ENCODE assay signal across 9 mouse cellular contexts in genomic region chr11:7161502-7162174, GRCm38 (mm10). TPM values are rescaled to one million over a fixed set of nuclear protein-coding genes. Genes with fewer than 3 reads are reported as not detected.
DNase-seq lines count a peak whose midpoint lies in the region; ATAC-seq and TF ChIP-seq lines count a peak whose summit lies in the region.
"Had no signal": no experiment of that assay in that cellular context is flagged by ENCODE, and none has a peak within 500 bp of the region (broad histone marks: within the 10 kb centered on the region; RNA-seq: fewer than 3 reads in every experiment).

No protein-coding gene starts in this region.

- no peaks in the 10 kb centered on the region for H3K79me2 ChIP-seq in MEL (ENCODE audit: control insufficient read depth, insufficient read depth, low read length, poor library complexity)

- no peak for TF ChIP-seq POLR2A in MEL (IDR thresholded peaks at IDR 0.05; ENCODE audit: control insufficient read depth in 1 of 2, insufficient read depth in 1 of 2, low read depth in 1 of 2, low read length in 2 of 2, poor library complexity in 1 of 2)

- TF ChIP-seq RAD21 in MEL (IDR thresholded peaks at IDR 0.05; ENCODE audit: low read depth, low read length): no peak; the same call in 1 of the 2 replicates

- no peak overlapping the region for H3K27ac ChIP-seq in MEL (ENCODE audit: control insufficient read depth, low read depth, low read length)
- no peak overlapping the region for H3K27ac ChIP-seq in embryonic facial prominence, embryonic 13.5 days
- peak overlapping the region; percentile 71; the same call in 1 of the 2 replicates for H3K27ac ChIP-seq in kidney, embryonic 16.5 days (ENCODE audit: low read length)
- H3K27ac ChIP-seq in midbrain, embryonic 12.5 days (replicated peaks): no peak overlapping the region

- H3K36me3 ChIP-seq in MEL (ENCODE audit: control insufficient read depth in 1 of 2, insufficient read depth in 2 of 2, low read length in 2 of 2): no peaks in the 10 kb centered on the region
- H3K36me3 ChIP-seq in embryonic facial prominence, embryonic 13.5 days: no peaks in the 10 kb centered on the region
- no peaks in the 10 kb centered on the region for H3K36me3 ChIP-seq in kidney, embryonic 16.5 days (ENCODE audit: insufficient read depth, low read length)
- no peaks in the 10 kb centered on the region for H3K36me3 ChIP-seq in midbrain, embryonic 12.5 days

- H3K4me2 ChIP-seq in embryonic facial prominence, embryonic 13.5 days: no peak overlapping the region
- H3K4me2 ChIP-seq in kidney, embryonic 16.5 days (replicated peaks; ENCODE audit: low read depth, low read length): no peak overlapping the region
- no peak overlapping the region for H3K4me2 ChIP-seq in midbrain, embryonic 12.5 days (replicated peaks)

- 0 out of 2 replicates have a peak, but pooled peaks have one; percentile 26 for ATAC-seq in embryonic facial prominence, embryonic 13.5 days (ENCODE audit: insufficient number of reproducible peaks, insufficient read depth, low FRiP score, low TSS enrichment, low read depth)
- peak; percentile 31; the same call in 1 of the 2 replicates for ATAC-seq in kidney, embryonic 16.5 days (ENCODE audit: low FRiP score, low TSS enrichment)
- ATAC-seq in midbrain, embryonic 12.5 days (ENCODE audit: low FRiP score, low read depth): peak; percentile 50; the same call in 1 of the 2 replicates

- H3K9ac ChIP-seq in MEL (ENCODE audit: control insufficient read depth, low read depth, low read length, poor library complexity, severe bottlenecking): no peak overlapping the region
- no peak overlapping the region for H3K9ac ChIP-seq in embryonic facial prominence, embryonic 13.5 days
- no peak overlapping the region for H3K9ac ChIP-seq in kidney, embryonic 16.5 days (replicated peaks; ENCODE audit: low read length)
- no peak overlapping the region for H3K9ac ChIP-seq in midbrain, embryonic 12.5 days (replicated peaks)

- DNase-seq in heart, postnatal 4 days: peak; percentile 30
- no peak for DNase-seq in heart, postnatal 36 days
- peak; percentile 9 for DNase-seq in MEL (ENCODE audit: low read depth, low spot score)
- DNase-seq in thymus, postnatal 25 days: peak; percentile 54
- no peak for DNase-seq in right cerebral cortex, postnatal 36 days (ENCODE audit: low spot score in 2 of 2)

- no peak for TF ChIP-seq EP300 in MEL (IDR thresholded peaks at IDR 0.05; ENCODE audit: low read depth in 1 of 2, low read length in 2 of 2)

- intact Hi-C loops in heart, postnatal 36 days (cut with DNase I): loop anchor here (5.0 kb wide), 1 partner anchor 504 kb away; the partner anchor contains the start of gene Ramp3

- no peak overlapping the region for H3K4me3 ChIP-seq in MEL (ENCODE audit: control insufficient read depth in 1 of 2, insufficient read depth in 1 of 2, low read depth in 2 of 2, low read length in 2 of 2)
- H3K4me3 ChIP-seq in embryonic facial prominence, embryonic 13.5 days: no peak overlapping the region
- no peak overlapping the region for H3K4me3 ChIP-seq in kidney, embryonic 16.5 days (ENCODE audit: low read length)
- H3K4me3 ChIP-seq in midbrain, embryonic 12.5 days: no peak overlapping the region

- no peaks in the 10 kb centered on the region for H3K9me3 ChIP-seq in MEL (replicated peaks; ENCODE audit: insufficient read depth, low read length)
- no peaks in the 10 kb centered on the region for H3K9me3 ChIP-seq in embryonic facial prominence, embryonic 13.5 days
- no peaks in the 10 kb centered on the region for H3K9me3 ChIP-seq in kidney, embryonic 16.5 days (ENCODE audit: low read length)
- H3K9me3 ChIP-seq in midbrain, embryonic 12.5 days: no peaks in the 10 kb centered on the region

- peak; percentile 29 to 38 (median 30); a peak in 4 of 6 replicates for TF ChIP-seq CTCF in MEL (IDR thresholded peaks at IDR 0.05 in 2 of 3, conservative IDR thresholded peaks at IDR 0.05 in 1 of 3; ENCODE audit: control insufficient read depth in 1 of 3, insufficient read depth in 1 of 3, low read depth in 2 of 3, low read length in 3 of 3, poor library complexity in 1 of 3, severe bottlenecking in 1 of 3)

- WGBS in embryonic facial prominence, embryonic 13.5 days: 74% methylated on average over 8 of the region's 8 CpGs
- 78% methylated on average over 8 of the region's 8 CpGs for WGBS in kidney, embryonic 16.5 days
- 78% methylated on average over 8 of the region's 8 CpGs for WGBS in midbrain, embryonic 12.5 days

- no peaks in the 10 kb centered on the region for H3K4me1 ChIP-seq in MEL (ENCODE audit: control insufficient read depth in 1 of 2, insufficient read depth in 2 of 2, low read length in 2 of 2)
- H3K4me1 ChIP-seq in embryonic facial prominence, embryonic 13.5 days: peaks cover 5% of the 10 kb centered on the region; the same call in 1 of the 2 replicates
- peaks cover 14% of the 10 kb centered on the region for H3K4me1 ChIP-seq in kidney, embryonic 16.5 days (ENCODE audit: insufficient read depth, low read length)
- H3K4me1 ChIP-seq in midbrain, embryonic 12.5 days: peaks cover 13% of the 10 kb centered on the region; the same call in 1 of the 2 replicates

- H3K27me3 ChIP-seq in MEL (ENCODE audit: control insufficient read depth in 1 of 2, insufficient read depth in 2 of 2, low read length in 2 of 2): no peaks in the 10 kb centered on the region
- H3K27me3 ChIP-seq in embryonic facial prominence, embryonic 13.5 days: no peaks in the 10 kb centered on the region
- H3K27me3 ChIP-seq in kidney, embryonic 16.5 days (ENCODE audit: insufficient read depth, low read length): no peaks in the 10 kb centered on the region
- H3K27me3 ChIP-seq in midbrain, embryonic 12.5 days: no peaks in the 10 kb centered on the region

TF ChIP-seq in MEL, 35 proteins besides CTCF, POLR2A, EP300 and RAD21:
- 0 out of 2 replicates have a peak, but pooled peaks have one; percentile 3 for TF ChIP-seq SMC3 (IDR thresholded peaks at IDR 0.05; ENCODE audit: low read depth, low read length)
- no peak for TF ChIP-seq BHLHE40 (IDR thresholded peaks at IDR 0.05; ENCODE audit: borderline replicate concordance, low read depth, low read length)
- TF ChIP-seq UBTF (IDR thresholded peaks at IDR 0.05; ENCODE audit: borderline replicate concordance, insufficient read depth, low read depth, low read length): no peak
- TF ChIP-seq ZC3H11A (IDR thresholded peaks at IDR 0.05; ENCODE audit: low read depth, low read length): no peak

RNA-seq across cellular contexts. Expression of gene Gm11985, which starts 26.7 kb away (rescaled TPM):
- not detected for total RNA-seq in heart, postnatal 4 days (2021)
- total RNA-seq in heart, postnatal 36 days (2021): not detected
- total RNA-seq in MEL (2012; rRNA removed): not detected in 2 replicates
- not detected for polyA plus RNA-seq in MEL (2012; ENCODE audit: insufficient read depth in 1 of 2, insufficient read length in 2 of 2, low read depth in 1 of 2, low replicate concordance in 2 of 2, missing spikeins in 1 of 2)
- polyA plus RNA-seq in embryonic facial prominence, embryonic 13.5 days (2015; fragmentation: Nextera tagmentation; extraction: Ambion mirVana): not detected in 2 replicates
- 0.16 TPM in 1 of 2 replicates, not detected in the other for polyA plus RNA-seq in kidney, embryonic 16.5 days (2015; fragmentation: Nextera tagmentation; extraction: Ambion mirVana)
- polyA plus RNA-seq in midbrain, embryonic 12.5 days (2016; fragmentation: Nextera tagmentation; extraction: Ambion mirVana): not detected in 2 replicates
- polyA plus RNA-seq: liver, embryonic 16.5 days had no signal

RNA-seq across cellular contexts. Expression of gene Igfbp1, which starts 35.9 kb away (rescaled TPM):
- total RNA-seq in heart, postnatal 4 days (2021): not detected
- total RNA-seq in heart, postnatal 36 days (2021): not detected
- not detected in 2 replicates for total RNA-seq in MEL (2012; rRNA removed)
- polyA plus RNA-seq in MEL (2012; ENCODE audit: insufficient read depth in 1 of 2, insufficient read length in 2 of 2, low read depth in 1 of 2, low replicate concordance in 2 of 2, missing spikeins in 1 of 2): not detected
- polyA plus RNA-seq in embryonic facial prominence, embryonic 13.5 days (2015; fragmentation: Nextera tagmentation; extraction: Ambion mirVana): 0.31 and 2.2 TPM in 2 replicates
- polyA plus RNA-seq in kidney, embryonic 16.5 days (2015; fragmentation: Nextera tagmentation; extraction: Ambion mirVana): 7.1 and 9.3 TPM in 2 replicates
- polyA plus RNA-seq in midbrain, embryonic 12.5 days (2016; fragmentation: Nextera tagmentation; extraction: Ambion mirVana): 0.15 and 0.25 TPM in 2 replicates

RNA-seq across cellular contexts. Expression of gene Igfbp3, which starts 52.1 kb away (rescaled TPM):
- 10 to 100 TPM; 19.2 to 23.6 TPM for total RNA-seq in heart, postnatal 4 days (2021)
- total RNA-seq in heart, postnatal 36 days (2021): 10 to 100 TPM; 28.9 to 31.0 TPM
- total RNA-seq in MEL (2012; rRNA removed): not detected in 2 replicates
- not detected for polyA plus RNA-seq in MEL (2012; ENCODE audit: insufficient read depth in 1 of 2, insufficient read length in 2 of 2, low read depth in 1 of 2, low replicate concordance in 2 of 2, missing spikeins in 1 of 2)
- polyA plus RNA-seq in embryonic facial prominence, embryonic 13.5 days (2015; fragmentation: Nextera tagmentation; extraction: Ambion mirVana): 113 and 143 TPM in 2 replicates
- polyA plus RNA-seq in kidney, embryonic 16.5 days (2015; fragmentation: Nextera tagmentation; extraction: Ambion mirVana): 85.9 and 97.3 TPM in 2 replicates
- polyA plus RNA-seq in midbrain, embryonic 12.5 days (2016; fragmentation: Nextera tagmentation; extraction: Ambion mirVana): 7.6 and 8.3 TPM in 2 replicates

Comparison
In these comparisons a context has a peak if more than half of its experiments do, and no peak if none do; other contexts are left out.
1. DNase-seq: peak in heart, postnatal 4 days (single experiment), MEL (single experiment) and thymus, postnatal 25 days (single experiment); none in heart, postnatal 36 days (0 of 2) and right cerebral cortex, postnatal 36 days (0 of 2).
2. Peak in every context shown above with its lines, with median percentiles within 50 percentile points of each other: ATAC-seq.